Mouse (Mus musculus) left cerebral cortex, postnatal 10 days (tissue): ENCODE measurements at regions not wholly inside any gene's neighbourhood (a gene's known extent, or its start where the extent isn't known, plus 50 kb on each side); places are given as distances from the start of the nearest gene placed in this dataset.
A peak's percentile ranks its signal among the peaks of the same experiment; 100 is the strongest.

Source experiments
- DNase-seq, 2 experiments: peaks; one replicate each; pipeline ENCODE4 v3.0.0; 2021 to 2022; ENCODE audit warnings: low spot score in 2 of 2, mixed read lengths in 1 of 2; ENCODE audit errors: extremely low spot score in 1 of 2
- intact Hi-C: fragments of 180-260 bp; cut with DNase I; formaldehyde crosslinking; loops from one replicate; pipeline ENCODE4 v1.15.1; 2025

- peak in 1 of 2 experiments; percentile 13 for DNase-seq
- intact Hi-C loops: no loop called here
These were observed 283.1 kb upstream of the Rsrc1 start for GRCm38 (mm10) chr3:66698083-66698482.

GRCm38 (mm10) chr3:66705766-66706165 is 275.4 kb upstream of the Rsrc1 start:
- DNase-seq: no peak
- intact Hi-C loops: no loop called here

DNA sequence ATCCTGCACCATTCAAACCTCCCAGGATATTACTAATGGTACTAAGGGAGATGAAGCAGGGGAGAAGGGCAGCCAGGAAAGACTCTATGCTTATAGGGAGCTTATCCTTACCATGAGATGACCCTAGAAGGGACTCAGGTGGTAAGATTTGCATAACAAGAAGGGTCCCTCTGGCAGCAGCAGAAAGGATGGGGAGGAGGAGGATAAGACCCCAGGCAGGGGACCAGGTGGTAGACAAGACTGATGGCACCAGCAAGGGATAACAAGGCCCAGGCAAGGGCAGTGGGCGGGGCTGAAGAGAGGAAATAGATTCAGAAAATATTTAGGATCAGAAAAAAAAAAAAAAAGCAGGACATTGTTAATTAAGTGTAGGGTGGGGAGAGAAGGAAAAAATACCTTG is 245.7 kb upstream of the Rsrc1 start:
- no peak for DNase-seq
- intact Hi-C loops: no loop called here

DNA sequence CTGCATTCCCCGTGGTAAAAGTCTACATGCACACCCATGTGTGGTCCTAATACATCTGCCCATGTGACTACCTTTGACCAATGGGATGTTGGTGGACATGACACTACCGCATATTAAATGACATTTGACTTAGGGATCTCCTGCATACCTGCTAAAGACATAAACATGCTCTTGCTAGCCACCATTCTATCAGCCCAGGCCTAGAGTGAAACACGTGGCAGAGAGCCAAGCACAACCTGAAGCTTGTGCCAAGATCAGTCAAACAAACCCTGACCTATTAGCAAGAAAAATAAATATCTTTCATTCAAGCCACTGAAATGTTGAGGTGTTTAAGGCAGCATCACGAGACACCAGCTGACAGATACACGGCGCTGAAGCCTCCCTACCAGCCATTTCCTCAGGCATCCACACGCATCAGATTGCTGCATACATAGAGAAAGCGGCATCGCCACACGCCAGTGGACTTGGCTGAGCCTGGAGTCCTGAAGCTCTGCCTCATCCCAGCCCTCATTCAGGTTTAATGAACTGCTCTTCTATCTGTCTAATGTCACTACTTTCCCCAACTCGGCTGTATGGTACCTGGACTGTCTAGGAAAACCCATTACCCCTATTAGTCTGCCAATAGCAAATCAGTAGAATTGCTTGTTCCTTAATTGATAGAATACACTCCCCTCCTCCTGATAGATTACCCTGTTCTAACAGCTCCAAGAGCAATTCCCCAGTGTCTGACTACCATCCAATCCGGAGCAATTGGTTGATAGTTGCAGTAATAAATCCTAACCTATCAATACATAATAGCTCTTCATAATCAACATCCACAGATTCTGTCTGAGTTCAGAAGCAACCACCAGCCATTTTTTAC is 242.8 kb upstream of the Rsrc1 start:
- peak in 1 of 2 experiments; percentile 30 for DNase-seq
- intact Hi-C loops: no loop called here

DNA sequence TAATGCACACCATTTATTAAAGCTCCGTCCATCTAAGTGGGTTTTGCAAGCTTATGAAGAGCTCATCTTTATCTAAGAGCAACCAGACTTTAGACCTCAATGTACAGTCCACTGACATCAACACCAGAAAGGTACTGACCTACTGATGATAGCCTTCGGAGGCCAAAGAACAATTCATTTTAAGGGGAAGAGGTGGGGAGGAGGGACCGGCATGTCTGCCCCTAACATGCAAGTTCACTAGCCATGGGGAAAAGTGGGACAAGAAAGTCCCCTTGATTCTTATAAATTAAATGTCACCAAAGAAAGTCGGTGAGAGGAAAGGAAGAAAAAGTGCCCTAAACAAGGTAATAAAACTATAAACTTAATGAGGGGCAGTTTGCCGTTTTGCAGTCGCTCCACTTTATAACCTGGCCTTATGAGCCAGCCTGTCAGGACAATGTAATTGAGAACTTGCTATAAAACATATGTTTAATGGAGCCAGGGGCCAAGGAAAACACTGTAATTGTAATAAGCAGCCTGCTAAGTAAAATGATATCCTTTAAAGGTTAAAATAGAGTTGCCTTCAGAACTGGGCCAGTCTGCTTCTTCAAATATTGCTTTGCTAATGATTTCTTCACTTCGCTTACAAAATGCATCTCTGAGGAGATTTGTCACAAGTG is 241.7 kb upstream of the Rsrc1 start:
- intact Hi-C loops: loop anchor here (10.0 kb wide), 1 partner anchor 225 kb away; no protein-coding TSS in a partner anchor
- no peak for DNase-seq

DNA sequence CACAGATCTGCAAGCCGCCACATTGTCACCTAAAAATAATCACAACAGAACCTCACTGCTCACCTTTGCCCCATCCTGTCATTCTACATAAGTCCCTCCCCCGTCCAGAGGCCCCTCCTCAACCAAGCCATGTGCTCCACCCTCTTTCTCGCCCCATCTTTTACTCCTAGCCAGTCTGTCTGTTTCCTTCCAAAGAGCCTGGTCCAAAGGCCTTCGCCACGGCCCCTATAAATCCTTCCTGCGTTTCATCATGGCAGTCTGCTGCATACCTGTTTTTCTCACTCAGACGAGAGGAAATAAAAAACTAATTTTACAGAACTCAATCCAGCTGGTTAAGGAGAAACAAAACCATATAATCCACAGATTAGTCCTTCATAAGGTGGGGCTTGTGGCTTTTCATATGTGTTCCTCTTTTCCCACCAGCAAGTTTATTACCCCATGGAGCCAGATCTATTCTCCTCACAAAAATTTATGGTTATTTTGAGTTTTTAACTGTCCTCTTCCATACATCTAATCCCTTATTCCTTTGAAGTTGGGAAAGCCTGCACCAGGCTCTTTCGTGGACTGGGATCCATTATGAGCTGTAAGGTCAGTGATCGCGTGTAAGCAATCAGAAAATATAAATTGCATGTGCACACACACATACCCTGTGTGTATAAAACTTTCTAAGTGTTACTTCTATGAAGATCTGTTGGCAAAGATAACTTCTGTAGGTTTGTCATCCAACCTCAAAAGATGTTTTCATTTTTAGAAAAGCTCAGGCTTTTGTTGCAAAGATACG is 236.9 kb upstream of the Rsrc1 start:
- intact Hi-C loops: loop anchor here (10.0 kb wide), 1 partner anchor 220 kb away; no protein-coding TSS in a partner anchor
- DNase-seq: no peak

GRCm38 (mm10) chr3:66746373-66747072 is 234.7 kb upstream of the Rsrc1 start:
- intact Hi-C loops: loop anchor here (10.0 kb wide), 1 partner anchor 218 kb away; no protein-coding TSS in a partner anchor

DNA sequence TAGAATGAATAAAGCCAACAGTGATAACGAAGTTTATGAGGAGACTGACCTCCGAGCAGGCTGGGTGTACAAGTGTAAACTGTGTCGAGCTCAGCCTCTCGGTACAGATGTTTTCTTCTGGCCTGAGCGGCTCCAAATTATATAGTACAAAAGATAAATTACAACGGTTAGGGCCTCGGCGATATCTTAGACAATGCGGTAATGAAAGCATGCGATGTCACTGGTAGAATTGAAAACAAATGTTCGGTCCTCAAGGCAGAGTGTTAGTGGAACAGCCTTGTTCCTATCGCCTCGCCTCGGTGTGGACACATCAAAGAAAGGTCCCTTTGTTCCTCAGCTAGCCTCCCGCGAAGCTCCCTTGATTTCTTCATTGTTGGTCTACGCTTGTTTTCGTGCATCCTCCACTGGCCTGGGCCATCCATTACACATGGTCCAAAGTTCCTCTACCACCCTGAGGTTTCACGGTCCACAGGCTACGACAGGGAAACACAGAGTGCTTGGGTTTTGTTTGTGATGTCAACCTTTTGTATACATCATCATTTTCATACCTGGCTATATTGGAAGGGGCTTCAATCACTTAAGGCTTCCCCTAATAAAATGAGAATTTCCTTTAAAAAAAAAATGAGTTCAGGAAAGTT is 234.0 kb upstream of the Rsrc1 start:
- DNase-seq: no peak
- intact Hi-C loops: loop anchor here (10.0 kb wide), 1 partner anchor 218 kb away; no protein-coding TSS in a partner anchor

More at GRCm38 (mm10) chr3:66746373-66747072, 234.7 kb upstream of the Rsrc1 start:
- peak in 1 of 2 experiments; percentile 3 for DNase-seq

- intact Hi-C loops: no loop called here
- no peak for DNase-seq
These were observed 223.0 kb upstream of the Rsrc1 start for GRCm38 (mm10) chr3:66758141-66758540.

GRCm38 (mm10) chr3:66759841-66760240 is 221.3 kb upstream of the Rsrc1 start:
- DNase-seq: no peak
- intact Hi-C loops: no loop called here

DNA sequence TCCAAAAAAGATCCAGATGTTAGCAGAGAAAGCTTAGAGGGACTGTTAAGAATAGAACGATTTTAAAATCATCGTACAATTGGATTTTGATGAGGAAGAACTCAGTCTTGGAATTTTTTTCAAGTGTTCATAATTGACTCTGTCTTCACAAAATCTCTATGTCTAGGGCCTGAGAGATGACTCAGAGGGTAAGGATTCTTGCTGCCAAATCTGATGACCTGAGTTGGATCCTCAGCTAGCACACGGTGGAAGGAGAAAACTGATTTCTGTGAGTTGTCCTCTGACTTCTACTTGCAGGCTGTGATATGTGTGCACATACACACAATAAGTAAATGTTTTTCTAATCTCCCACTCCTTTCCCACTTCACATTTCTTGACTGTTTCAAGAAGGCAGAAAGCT is 218.7 kb upstream of the Rsrc1 start:
- intact Hi-C loops: no loop called here
- no peak for DNase-seq

DNA sequence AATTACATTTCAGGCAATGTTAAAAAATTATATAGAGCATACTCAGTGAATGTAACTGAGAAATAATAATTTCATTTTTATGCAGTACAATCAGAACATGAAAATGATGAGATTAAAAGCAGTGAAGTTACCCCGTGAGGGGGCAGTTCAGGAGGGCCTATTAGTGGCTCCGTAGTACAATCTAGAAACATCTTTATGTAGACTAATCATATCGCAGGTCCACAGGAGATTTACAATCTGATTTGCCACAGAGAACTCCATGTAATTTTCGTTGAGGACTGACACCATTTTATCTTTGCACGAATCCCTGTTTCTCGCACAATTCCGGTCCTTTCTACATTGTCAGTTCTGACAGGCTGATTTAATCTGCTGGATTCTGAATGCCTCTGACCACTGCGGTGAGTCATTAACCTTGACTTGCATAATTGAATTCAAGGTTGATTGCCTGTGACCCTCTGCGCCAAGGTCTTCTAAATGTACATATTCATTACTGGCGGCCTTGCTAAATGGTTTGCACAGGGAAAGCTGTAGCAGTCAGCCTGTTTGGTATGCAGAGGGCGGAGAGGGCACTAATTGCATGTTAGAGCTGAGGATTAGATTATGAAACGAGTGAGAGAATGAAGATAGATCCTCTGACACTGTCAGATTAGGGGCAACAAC is 183.7 kb upstream of the Rsrc1 start:
- DNase-seq: no peak

GRCm38 (mm10) chr3:66798292-66798691 is 182.9 kb upstream of the Rsrc1 start:
- DNase-seq: no peak
- intact Hi-C loops: no loop called here

More for the DNA sequence above, 183.7 kb upstream of the Rsrc1 start:
- intact Hi-C loops: no loop called here

DNA sequence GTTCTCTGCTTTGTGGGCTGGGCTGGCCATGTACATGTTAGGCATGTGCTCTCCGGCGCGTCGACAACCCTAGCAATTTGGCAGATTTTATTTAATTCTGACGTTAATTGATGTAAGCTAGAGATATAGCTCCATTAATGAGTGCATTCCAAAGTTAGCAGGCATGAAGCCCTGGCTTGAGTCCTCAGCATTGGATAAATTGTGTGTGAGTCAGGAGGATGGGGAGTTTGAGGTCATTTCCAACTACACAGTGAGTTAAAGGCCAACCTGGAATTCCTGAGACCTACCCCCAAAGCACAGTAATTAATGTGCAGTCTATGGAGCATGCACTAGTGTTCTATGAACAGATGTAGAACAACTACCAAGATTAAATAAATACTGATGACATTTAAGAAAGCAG is 178.7 kb upstream of the Rsrc1 start:
- intact Hi-C loops: no loop called here
- no peak for DNase-seq

- intact Hi-C loops: no loop called here
- no peak for DNase-seq
These were observed 175.0 kb upstream of the Rsrc1 start for GRCm38 (mm10) chr3:66806176-66806575.

- intact Hi-C loops: no loop called here
- DNase-seq: peak in 1 of 2 experiments; percentile 17
These were observed 168.3 kb upstream of the Rsrc1 start for GRCm38 (mm10) chr3:66812686-66813445.

GRCm38 (mm10) chr3:66825761-66826160 is 155.4 kb upstream of the Rsrc1 start:
- no peak for DNase-seq
- intact Hi-C loops: no loop called here
